Mouse (Mus musculus) urinary bladder, adult 2 months (tissue): Measurements from ENCODE around the gene Smim24. TPM values are rescaled to one million over a fixed set of nuclear protein-coding genes. Genes with fewer than 3 reads are reported as not detected.

Source experiments
- DNase-seq: peaks from one replicate; pipeline ENCODE4 v3.0.0; 2022; ENCODE audit warnings: low spot score
- polyA plus RNA-seq: library from polyadenylated mRNA; depleted of rRNA; stranded (reverse); fragments of >200 nt; gene quantifications from 2 replicates; pipeline ENCODE4 v1.2.3, GENCODE M21; 2012

The Smim24 gene
- polyA plus RNA-seq, 1 experiment, result 5.0 TPM

GRCm38 (mm10) chr10:81365672-81366476 is 27.0 kb upstream of the Smim24 start, which contains the start of gene 4930404N11Rik:
4930404N11Rik (minus strand) TSS chr10:81365816.
- DNase-seq, result no peak

GRCm38 (mm10) chr10:81366477-81367206 is 26.2 kb upstream of the Smim24 start:
- DNase-seq, result no peak

GRCm38 (mm10) chr10:81367207-81367495 is 25.7 kb upstream of the Smim24 start:
- DNase-seq, result no peak

GRCm38 (mm10) chr10:81375322-81375721 is 17.5 kb upstream of the Smim24 start:
- no peak for DNase-seq

- no peak for DNase-seq
These were observed 16.1 kb upstream of the Smim24 start for GRCm38 (mm10) chr10:81376561-81377361.

GRCm38 (mm10) chr10:81377362-81377664 is 15.5 kb upstream of the Smim24 start:
- no peak for DNase-seq

GRCm38 (mm10) chr10:81377793-81378552 is 14.9 kb upstream of the Smim24 start, which contains the start of gene Fzr1:
Fzr1 (minus strand) TSS chr10:81378516.
- no peak for DNase-seq

- DNase-seq, result peak; percentile 98
These were observed 14.2 kb upstream of the Smim24 start for GRCm38 (mm10) chr10:81378553-81379182.

- no peak for DNase-seq
These were observed 13.7 kb upstream of the Smim24 start for GRCm38 (mm10) chr10:81379183-81379553.

GRCm38 (mm10) chr10:81379809-81380378 is 13.0 kb upstream of the Smim24 start:
- DNase-seq, result no peak

- DNase-seq, result no peak
These were observed 10.8 kb upstream of the Smim24 start for GRCm38 (mm10) chr10:81382039-81382438.

GRCm38 (mm10) chr10:81383802-81384604 is 8.8 kb upstream of the Smim24 start, which contains the start of the genes Dohh and Gm48551:
Dohh (plus strand) TSS chr10:81384428.
Gm48551 (plus strand) TSS chr10:81384466.
- DNase-seq, result peak; percentile 96

- no peak for DNase-seq
These were observed 8.3 kb upstream of the Smim24 start for GRCm38 (mm10) chr10:81384605-81384982.

- DNase-seq, result no peak
These were observed 7.1 kb upstream of the Smim24 start for GRCm38 (mm10) chr10:81385603-81386306.

- DNase-seq, result no peak
These were observed 5.1 kb upstream of the Smim24 start for GRCm38 (mm10) chr10:81387716-81388115.

GRCm38 (mm10) chr10:81388505-81389055 is 4.3 kb upstream of the Smim24 start, which contains the start of gene Gm48552:
Gm48552 (plus strand) TSS chr10:81389005.
- no peak for DNase-seq

GRCm38 (mm10) chr10:81389373-81389772 is 3.5 kb upstream of the Smim24 start:
- no peak for DNase-seq

GRCm38 (mm10) chr10:81389801-81390677 is 2.8 kb upstream of the Smim24 start:
- DNase-seq, result peak; percentile 59
